Mouse (Mus musculus) layer of hippocampus, adult 11-12 months (tissue): ENCODE measurements around the gene D930048N14Rik.
"Not testable (repeated sequence)": the region's sequence is repeated elsewhere in the genome, so short reads cannot be mapped to it uniquely, and the experiment has no call there.

ENCODE experiments used
- DNase-seq: peaks from one replicate; pipeline ENCODE4 v3.0.0; 2022; ENCODE audit warnings: low spot score

The D930048N14Rik gene

DNA sequence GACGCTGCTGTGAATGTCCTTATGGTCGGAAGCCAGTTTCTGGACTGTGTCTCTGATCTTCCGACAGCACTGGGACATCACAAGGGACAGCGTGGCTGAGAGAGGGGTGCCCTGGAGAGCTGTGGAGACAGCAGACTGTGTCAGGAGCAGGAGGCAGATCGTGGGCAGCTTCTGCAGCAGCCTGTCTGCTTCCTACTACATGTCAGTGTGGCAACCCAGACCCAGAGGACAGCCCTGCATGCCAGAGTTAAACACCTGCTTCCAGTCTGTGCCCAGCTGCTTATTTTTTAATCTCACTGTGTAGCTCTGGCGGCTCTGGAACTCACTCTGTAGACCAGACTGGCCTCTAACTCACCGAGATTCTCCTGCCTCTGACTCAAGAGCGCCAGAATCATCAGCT, 22.8 kb upstream of the D930048N14Rik start:
- peak; percentile 57 for DNase-seq

DNA sequence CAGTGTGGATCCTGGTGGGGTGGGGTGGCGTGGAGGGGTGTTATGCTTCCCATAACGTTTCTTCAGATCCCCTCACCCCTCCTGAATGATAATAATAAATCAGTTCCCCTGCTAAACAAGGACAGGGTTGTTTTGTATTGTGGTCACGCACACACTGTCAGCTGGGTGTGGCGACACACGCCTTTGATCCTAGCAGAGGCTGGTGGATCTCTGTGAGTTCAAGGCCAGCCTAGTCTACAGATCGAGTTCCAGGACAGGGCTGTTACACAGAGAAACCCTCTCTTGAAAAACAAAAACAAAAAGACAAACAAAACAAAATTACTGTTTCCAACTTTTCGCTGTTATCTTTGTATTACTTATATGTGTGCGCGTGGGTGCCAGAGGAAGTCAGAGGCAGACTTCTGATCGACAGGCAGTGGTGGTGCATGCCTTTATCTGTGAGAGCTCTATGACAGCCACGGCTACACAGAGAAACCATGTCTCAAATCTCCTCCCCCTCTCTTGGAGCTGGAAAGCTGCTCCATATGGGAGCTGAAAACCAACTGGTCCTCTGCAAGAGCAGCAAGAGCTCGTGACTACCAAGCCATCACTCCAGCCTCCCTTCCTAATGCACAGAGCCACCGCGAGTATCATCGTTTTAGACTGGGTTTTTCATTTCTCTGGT, 21.0 kb upstream of the D930048N14Rik start:
- DNase-seq: peak; percentile 61

DNA sequence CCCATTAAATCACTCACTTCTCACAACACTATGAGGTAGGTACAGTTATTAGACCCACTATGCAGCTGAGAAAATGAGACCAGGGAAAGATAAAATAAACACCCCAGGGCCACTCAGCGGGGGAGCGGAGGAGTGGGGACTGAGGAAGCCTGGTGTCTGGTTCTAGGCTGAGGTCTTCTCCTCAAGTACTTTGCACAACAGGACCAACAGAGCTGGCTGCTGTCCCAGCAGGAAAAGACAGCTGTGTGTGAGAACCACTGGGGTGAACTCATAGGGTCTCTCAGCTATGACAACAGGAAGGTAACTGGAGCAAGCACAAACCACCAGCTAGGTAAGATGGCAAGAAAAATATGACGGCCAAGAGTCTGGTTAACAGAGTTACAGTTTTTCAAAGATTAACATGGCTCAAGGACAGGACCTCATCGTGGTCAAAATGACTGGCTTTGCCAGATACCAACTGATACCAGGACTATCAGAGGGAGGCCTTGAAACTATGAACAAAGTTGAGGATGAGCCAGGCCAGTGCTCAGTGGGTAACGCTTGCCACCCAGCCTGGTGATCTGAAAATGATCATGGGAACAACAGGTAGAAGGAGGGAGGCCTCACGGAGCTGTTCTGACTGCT, 18.5 kb upstream of the D930048N14Rik start:
- DNase-seq: no peak

DNA sequence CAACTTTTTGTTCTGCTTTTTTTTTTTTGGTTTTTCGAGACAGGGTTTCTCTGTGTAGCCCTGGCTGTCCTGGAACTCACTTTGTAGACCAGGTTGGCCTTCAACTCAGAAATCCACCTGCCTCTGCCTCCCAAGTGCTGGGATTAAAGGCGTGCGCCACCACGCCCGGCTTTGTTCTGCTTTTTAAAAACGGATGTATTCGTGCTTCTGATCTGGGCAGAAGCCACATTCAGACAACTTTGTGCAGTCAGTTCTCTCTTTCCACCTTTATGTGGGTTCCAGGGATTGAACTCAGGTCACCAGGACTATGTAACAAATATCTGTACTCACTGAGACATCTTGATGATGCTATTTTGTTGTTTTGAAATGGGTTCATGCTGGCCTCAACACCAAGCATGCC, 17.6 kb upstream of the D930048N14Rik start:
- DNase-seq: not testable (repeated sequence)

DNA sequence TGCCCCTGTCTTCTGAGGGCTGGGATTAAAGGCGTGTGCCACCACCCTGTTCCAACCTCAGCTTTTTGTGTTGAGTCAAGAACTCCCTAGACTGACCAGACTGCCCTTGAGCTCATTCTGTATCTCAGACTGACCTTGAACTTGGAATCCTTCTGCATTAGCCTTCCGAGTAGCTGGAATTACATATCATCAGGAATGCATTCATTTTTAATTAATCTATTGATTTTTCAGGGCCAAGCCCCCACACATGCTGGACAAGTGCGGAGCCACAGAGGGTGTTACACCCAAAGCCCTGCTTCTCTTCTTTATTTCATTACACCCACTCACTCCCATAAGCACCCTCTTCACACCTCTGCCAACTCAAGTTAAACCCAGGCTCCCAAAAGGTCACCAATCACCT, 17.0 kb upstream of the D930048N14Rik start:
- DNase-seq: no peak

DNA sequence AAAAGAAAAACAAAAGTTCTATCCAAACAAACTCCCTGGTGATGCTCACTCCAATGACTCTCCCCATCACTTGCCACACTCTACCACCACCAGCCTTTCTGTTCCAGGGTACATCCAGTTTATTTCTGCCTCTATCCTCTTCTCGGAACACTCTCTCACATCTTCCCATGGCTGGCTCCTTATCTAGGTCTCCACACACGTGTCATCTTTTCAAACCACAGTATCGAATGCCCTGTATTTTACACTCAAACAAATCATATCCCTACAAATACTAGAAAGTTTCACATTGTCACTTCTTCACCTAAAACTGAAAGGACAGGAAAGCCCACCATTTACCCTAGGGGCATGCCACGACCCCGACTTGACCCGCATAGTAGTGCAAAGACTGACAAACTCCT, 15.6 kb upstream of the D930048N14Rik start:
- no peak for DNase-seq

DNA sequence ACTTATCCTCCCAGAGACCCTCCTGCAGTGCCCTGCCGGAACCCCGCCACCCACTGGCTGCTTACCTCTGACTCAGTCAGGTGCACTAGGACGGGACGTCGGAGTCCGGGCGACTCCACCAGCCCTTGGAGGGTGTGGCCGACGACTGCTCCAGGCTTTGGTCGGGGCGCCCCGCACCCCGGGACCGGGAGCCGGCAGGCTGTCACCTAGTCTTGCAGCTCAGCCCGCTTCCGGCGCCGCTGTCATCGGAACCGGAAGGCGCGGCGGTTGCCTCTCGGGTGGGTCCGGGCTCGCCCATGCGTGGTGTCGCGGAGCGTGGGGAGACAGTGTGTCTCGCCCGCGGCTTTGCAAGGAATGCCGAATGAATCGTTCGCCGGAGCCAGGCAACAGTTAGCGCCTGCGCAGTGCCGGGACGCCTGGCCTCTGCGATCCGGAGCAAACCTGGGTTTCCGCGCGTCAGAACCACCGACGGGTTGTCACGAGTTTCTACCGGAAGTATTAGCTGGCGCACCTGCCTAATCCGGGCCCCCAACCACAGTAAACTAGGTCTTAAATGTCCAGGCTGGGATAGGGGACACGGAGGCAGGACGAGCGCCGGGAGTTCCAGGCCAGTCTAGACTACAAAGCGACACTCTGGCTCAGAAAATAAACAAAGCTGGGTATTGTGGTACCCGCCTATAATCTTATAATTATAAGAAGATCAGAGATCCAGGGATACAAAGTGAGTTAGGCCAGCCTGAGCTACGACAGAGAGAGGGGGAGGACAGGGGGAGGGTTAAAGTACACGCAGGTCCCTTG, 15.0 kb upstream of the D930048N14Rik start, which contains the start of gene Rmnd5b:
Rmnd5b (minus strand) TSS at position 372 of the 798 bp plus-strand sequence.
- peak; percentile 93 for DNase-seq

DNA sequence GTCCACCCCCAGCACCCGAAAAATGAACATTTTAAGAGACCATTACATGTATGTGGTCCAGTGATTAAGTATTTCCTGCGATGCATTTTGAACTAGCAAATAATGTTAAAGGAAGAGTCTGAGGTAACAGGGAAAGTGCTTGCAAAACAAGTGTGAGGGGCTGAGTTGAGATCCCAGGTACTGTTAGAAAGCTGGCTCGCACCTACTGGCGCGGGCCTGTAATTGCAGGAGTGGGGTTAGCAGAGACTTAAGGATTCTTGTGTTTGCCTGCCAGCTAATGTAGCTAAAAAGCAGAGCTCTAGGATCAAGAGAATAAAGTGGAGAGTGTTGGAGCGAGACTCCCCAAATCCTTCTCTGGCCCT, 14.4 kb upstream of the D930048N14Rik start:
- DNase-seq: peak; percentile 48

DNA sequence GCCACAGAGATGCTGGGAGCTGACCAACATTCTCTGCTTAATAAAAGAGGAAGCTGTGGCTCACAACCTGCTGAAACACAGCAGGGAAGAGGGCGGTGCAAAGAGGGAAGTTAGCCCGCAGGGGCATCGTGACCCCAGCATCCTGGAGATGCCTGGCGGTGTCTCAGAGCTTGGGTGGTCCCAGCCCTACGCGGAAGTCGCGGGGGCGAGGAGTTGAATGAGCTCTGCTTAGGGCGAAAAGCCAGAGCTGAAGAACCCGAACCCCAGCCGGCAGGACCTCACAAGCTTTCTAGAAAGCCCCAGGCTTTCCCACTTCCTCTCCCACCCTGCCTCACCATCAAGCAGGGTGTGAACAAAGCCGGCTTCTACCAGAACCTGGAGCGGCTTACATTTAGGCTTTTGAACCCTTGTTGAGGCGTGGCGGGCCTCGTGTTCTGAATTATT, 12.8 kb upstream of the D930048N14Rik start:
- DNase-seq: peak; percentile 46

DNA sequence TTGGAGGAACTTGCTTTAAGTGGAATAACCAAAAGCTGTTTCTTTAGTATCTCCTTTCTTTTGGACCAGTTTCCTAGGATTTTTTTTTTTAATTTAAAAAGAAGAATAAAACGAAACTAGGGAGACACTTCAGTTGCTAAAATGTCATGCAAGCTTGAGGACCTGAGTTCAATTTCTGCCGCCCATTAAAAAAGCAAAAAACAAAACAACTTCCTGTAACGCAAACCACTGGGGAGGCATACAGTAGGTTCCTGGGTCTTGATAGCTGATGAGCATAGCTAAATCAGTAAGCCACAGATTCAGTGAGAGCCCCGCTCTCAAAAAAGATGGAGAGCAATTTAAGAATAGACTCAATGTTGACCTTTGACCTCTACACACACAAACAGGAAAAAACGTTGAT, 12.3 kb upstream of the D930048N14Rik start:
- no peak for DNase-seq

DNA sequence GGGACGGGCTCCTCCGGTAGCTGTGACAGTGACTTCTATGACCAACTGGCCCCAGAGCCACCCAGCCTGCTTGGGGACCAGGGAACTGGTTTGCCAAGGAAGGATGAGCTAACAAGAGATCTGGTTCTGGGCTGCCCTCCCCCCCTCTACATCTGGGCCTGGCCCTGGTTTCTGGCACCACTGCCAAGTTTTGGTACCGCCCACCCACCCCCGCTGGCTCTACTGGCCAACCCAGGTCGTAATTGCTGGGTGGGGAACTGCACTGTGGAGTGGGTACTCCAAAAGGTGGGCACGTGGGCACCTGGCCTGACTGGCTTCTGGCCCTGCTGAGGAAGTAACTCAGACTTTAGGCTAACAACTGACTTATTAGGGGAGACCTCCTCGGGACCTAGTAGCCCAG, 10.0 kb upstream of the D930048N14Rik start:
- DNase-seq: no peak

DNA sequence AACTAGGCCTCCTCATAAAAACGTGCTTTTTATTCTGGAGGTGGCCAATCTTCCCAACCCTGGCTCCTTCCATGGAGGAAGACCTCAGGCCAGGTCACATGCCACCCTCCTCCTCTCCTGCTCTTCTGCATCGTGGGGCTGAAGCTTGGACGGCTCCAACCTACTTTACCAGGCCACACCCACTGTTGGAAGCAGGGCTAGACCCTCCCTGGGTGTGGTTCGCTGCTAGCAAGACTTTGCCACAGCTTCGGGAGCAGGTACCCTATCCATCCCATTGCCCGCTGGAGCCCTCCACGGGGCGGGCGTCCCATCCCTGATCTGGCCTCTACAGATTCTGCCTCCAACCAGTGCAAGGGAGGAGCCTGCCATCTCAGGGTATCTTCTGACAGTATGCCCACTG, 7.6 kb upstream of the D930048N14Rik start:
- no peak for DNase-seq

DNA sequence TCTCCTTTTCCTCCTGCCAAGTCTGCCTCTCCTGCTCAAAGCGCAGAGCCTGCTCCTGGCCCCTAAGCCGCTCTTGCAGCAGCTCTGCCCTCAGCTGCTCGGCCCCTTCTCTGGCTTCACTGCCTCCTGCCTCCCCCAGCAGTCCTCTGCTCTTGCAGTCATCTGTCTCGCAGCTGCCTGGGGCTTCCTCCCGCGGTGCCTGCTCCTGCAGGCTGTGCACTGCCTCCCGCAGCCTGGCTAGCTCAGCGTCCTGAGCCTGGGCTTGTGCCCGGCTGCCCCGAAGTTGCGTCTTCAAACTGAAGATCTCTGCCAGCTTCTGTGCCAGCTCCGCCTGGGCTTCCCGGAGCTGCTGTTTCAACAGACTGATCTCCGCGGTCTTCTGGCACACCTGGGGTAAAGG, 7.0 kb upstream of the D930048N14Rik start:
- DNase-seq: no peak

DNA sequence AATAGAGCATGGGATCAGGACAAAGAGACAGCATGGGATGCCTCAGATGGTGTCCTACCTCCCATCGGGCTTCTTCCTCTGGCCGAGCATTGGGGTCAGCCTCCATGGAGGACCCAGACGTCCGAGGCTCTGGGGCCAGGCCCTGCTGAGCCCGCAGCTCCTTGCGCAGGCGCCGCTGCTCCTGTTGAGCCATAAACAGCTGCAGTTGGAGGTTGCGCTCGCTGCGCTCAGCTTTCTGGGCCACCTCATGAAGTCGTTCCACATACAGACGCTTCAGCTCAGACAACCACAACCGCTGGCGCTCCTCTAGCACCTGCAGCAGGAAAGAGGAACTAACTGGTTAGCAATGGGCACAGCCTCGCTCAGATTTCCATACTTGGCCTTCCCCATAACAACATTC, 6.5 kb upstream of the D930048N14Rik start:
- no peak for DNase-seq

DNA sequence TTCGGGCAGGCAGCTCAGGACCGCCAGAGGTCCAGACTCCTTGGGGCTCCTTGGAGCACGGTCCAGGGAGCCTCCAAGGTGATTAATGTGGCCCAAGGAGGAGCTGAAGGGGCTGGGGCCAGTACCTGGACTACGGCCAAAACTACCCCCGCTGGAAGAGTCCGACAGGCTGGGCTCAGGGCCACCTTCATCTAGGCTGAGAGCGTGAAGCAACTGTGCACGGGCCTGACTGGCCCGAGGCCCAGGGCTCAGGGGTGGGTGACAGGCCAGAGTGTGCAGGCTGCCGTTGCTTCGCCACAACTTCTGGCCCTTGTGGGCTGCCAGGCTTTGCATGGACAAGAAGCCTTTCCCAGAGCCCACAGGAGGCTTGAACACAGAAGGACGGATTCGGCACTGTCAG, 5.5 kb upstream of the D930048N14Rik start:
- DNase-seq: no peak

DNA sequence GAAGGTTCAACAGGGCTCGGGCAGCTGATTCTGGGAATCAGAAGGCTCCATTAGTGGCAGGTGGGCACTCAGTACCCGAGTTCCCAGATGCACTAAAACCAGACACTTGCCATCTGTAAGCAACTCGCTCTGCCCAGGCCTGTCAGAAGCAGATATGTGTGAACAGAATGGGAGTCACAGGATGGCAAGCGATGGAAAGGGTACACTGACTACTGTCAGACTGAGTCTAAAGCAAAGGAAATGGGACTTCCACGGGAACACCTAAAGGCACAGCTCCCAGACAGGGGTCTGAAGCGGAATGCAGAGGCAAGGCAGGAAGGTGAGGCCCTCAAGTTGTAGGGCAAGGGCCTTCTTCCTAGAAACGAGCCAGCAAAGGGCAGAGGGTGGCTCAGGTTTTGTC, 4.5 kb upstream of the D930048N14Rik start:
- no peak for DNase-seq

DNA sequence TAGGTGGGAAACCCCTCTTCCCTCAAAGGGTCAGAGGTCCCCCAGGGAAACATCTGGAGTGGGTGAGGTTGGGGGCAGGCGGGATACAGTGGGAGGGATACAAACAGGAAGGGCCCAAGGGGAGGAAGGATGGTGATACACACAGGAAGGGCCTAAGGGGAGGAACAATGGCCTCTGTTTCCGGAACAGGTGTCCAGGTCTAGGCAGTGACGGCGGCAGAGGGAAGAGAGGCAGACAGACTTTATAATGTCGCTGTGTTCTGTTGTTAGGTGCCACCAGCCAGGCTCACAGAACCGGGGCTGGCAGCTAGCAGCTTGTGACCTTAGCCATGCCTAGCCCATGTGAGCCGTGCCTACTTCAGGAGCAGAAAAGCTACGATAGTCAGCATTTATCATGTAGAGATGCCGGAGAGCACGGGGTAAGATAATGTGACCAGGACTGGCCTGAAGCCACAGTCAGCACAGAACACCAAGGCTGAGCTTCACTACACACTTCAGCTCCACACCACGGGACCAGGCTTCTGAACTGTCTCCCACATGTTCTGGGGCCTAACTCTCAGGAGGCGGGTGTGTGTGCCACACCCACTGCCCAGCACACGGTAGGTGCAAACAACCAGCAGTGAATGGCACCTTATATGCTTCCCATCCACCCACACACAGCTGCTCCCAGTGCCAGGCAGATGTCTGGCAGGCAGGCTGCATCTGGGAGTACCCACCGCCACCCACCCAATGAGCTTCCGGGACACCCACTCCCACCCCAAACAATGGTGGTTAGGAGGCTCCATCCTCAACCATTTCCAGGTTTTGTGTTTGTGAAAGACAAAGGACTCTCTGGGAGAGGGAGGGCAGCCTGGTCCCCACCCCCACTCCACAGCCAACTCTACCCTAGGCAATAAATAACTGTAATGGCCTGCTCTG, 3.7 kb upstream of the D930048N14Rik start:
- no peak for DNase-seq

DNA sequence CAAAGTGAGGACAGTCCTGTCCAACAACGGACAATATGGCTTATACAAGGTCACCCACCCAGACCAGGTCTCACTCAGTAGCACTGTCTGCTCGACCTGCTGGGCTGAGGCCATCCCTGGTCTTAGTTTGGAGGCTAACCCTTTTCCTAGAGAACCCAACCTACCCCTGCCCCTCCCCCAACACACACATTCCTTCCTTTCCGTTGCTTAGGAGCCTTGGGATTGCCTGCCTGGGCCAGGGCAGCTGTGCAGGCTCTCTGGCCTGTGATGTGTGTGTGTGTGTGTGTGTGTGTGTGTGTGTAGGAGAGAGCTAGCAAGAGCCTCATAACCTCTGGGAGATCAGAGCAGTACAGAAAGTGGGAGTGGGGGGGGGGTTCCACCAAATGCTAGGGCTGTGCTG, 2.2 kb upstream of the D930048N14Rik start:
- no peak for DNase-seq

DNA sequence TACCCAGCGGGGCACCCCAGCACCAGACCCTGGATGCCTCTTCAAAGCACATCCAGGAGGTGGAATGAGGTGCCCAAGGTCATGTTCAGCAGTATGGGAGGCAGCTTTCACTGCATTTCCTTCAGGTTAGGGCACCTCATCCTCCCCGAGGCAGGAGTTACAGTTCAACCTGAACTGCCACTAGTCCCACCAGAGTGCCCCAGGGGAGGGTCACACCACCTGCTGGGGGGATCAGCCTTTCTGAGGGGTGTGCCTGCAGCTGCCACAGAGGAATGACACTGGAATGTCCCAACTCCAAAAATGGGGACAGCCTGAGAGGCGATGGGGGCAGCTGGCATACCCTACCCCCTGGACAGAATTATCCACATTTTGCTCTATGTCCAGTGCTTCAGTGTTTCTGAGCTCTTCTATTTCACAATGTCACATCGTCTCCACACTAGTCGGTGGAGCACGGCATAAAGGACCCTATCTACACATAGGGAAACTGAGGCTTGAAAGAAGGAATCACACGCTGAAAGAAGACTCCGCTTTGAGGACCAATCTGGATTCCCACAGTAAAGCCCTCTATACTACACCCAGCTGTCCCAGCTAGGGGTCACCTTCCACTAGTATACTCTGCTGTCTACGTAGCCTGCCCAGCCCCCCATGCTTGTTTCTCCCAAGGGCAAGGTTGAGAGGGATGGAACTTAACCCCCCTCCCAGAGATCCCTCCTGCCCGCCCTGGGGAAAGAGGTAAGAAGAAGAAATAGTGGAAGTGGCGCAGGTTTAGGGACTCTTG, 1.5 kb upstream of the D930048N14Rik start:
- no peak for DNase-seq

DNA sequence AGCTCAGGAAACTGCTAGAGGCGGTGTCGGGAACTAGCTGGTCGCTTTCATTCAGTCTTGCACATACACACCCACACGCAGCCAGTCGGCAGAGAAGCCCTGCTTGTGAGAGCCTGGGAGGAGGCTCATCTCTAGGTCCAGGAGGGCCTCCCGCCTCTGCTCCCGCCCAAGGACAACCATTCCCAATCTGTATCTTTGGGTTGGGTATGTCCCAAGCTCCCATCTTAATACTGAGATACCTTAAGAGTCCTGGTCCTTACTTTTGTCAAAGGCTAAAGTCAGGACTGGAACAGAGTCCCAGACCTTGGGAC, 910 bp upstream of the D930048N14Rik start:
- DNase-seq: no peak

DNA sequence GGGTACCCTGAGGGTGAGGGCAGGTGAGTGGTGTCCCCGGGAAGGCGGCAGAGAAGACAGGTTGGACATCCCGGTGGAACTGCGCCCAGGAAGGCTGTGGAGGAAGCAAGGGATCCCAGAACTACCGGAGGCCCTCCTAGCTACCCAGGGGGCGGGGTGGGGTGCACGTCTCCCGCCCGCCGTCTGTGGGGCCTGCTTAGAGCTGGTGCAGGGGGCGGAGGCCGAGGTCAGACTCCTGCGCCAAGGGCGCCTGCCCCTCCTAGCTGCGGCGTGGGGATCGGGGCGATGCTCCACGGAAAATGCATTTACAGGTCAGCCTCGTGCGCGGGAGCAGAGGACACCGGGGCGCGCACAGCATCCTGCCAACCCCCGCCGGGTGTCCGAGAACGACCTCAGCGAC, 493 bp upstream of the D930048N14Rik start:
- DNase-seq: no peak
